21 mouse cellular contexts compared by ENCODE assay signal in genomic region chr9:122747060-122747459, GRCm38 (mm10). TPM values are rescaled to one million over a fixed set of nuclear protein-coding genes. Genes with fewer than 3 reads are reported as not detected.
"Had no signal": no experiment of that assay in that cellular context is flagged by ENCODE, and none has a peak within 500 bp of the region (broad histone marks: within the 10 kb centered on the region; RNA-seq: fewer than 3 reads in every experiment).

Gene Topaz1 (plus strand): TSS chr9:122747346.

- H3K9me3 ChIP-seq: limb, embryonic 12.5 days; liver, embryonic 13.5 days; midbrain, embryonic 15.5 days; neural tube, embryonic 12.5 days; stomach, embryonic 15.5 days had no signal

- H3K36me3 ChIP-seq: limb, embryonic 12.5 days; liver, embryonic 13.5 days; midbrain, embryonic 15.5 days; neural tube, embryonic 12.5 days; stomach, embryonic 15.5 days had no signal

- H3K27ac ChIP-seq: kidney, postnatal 0 days; limb, embryonic 12.5 days; liver, embryonic 13.5 days; midbrain, embryonic 15.5 days; neural tube, embryonic 12.5 days; stomach, embryonic 15.5 days had no signal

- H3K4me1 ChIP-seq: limb, embryonic 12.5 days; liver, embryonic 13.5 days; midbrain, embryonic 15.5 days; neural tube, embryonic 12.5 days; stomach, embryonic 15.5 days had no signal

- H3K4me2 ChIP-seq: limb, embryonic 12.5 days; liver, embryonic 13.5 days; midbrain, embryonic 11.5 days; midbrain, embryonic 15.5 days; neural tube, embryonic 12.5 days; stomach, embryonic 15.5 days had no signal

- H3K27me3 ChIP-seq: limb, embryonic 12.5 days; liver, embryonic 13.5 days; midbrain, embryonic 15.5 days; neural tube, embryonic 12.5 days; stomach, embryonic 15.5 days had no signal

- H3K4me3 ChIP-seq: limb, embryonic 12.5 days; liver, embryonic 13.5 days; midbrain, embryonic 15.5 days; neural tube, embryonic 12.5 days; stomach, embryonic 15.5 days had no signal

- ATAC-seq: liver, postnatal 0 days; midbrain, embryonic 15.5 days had no signal

- H3K9ac ChIP-seq: limb, embryonic 12.5 days; liver, embryonic 13.5 days; liver, postnatal 0 days; midbrain, embryonic 15.5 days; neural tube, embryonic 12.5 days; stomach, embryonic 15.5 days had no signal

- DNase-seq: kidney, postnatal 36 days; layer of hippocampus, adult 9-11 months; liver; liver, embryonic 13.5 days; liver, postnatal 0 days; lung, postnatal 36 days; right cerebral cortex, postnatal 4 days; thymus, postnatal 36 days had no signal

RNA-seq across cellular contexts. Expression of gene Topaz1, which starts in this region (rescaled TPM):
- total RNA-seq: layer of hippocampus, adult 18-20 months; left cerebral cortex, postnatal 36 days; megakaryocyte, adult 5-6 weeks; monocyte, adult 5-6 weeks; neutrophil, adult 5-6 weeks had no signal
- polyA plus RNA-seq: kidney, postnatal 0 days; limb, embryonic 12.5 days; liver, embryonic 13.5 days; liver, postnatal 0 days; lung, embryonic 16.5 days; midbrain, embryonic 11.5 days; midbrain, embryonic 15.5 days; neural tube, embryonic 12.5 days; spleen, adult 2 months; stomach, embryonic 15.5 days had no signal
